Comparison of ENCODE assay signal across 7 mouse cellular contexts in genomic region chr10:17522026-17522541, GRCm38 (mm10).
DNase-seq lines count a peak whose midpoint lies in the region; ATAC-seq and TF ChIP-seq lines count a peak whose summit lies in the region.

No protein-coding gene starts in this region.

- H3K27me3 ChIP-seq in MEL (ENCODE audit: control insufficient read depth in 1 of 2, insufficient read depth in 2 of 2, low read length in 2 of 2) = no peaks in the 10 kb centered on the region
- no peaks in the 10 kb centered on the region for H3K27me3 ChIP-seq in heart, embryonic 16.5 days (ENCODE audit: control insufficient read depth, insufficient read depth, low read length)

- peak overlapping the region; percentile 60 for H3K9ac ChIP-seq in MEL (ENCODE audit: control insufficient read depth, low read depth, low read length, poor library complexity, severe bottlenecking)
- no peak overlapping the region for H3K9ac ChIP-seq in heart, embryonic 16.5 days (ENCODE audit: low read length)

- H3K36me3 ChIP-seq in MEL (ENCODE audit: control insufficient read depth in 1 of 2, insufficient read depth in 2 of 2, low read length in 2 of 2) = peaks cover 0 to 10% of the 10 kb centered on the region in 2 experiments; a peak in 2 of 4 replicates
- H3K36me3 ChIP-seq in heart, embryonic 16.5 days (ENCODE audit: control insufficient read depth, insufficient read depth) = no peaks in the 10 kb centered on the region

- no peaks in the 10 kb centered on the region for H3K79me2 ChIP-seq in MEL (ENCODE audit: control insufficient read depth, insufficient read depth, low read length, poor library complexity)

- no peak for TF ChIP-seq CTCF in MEL (IDR thresholded peaks at IDR 0.05 in 2 of 3, conservative IDR thresholded peaks at IDR 0.05 in 1 of 3; ENCODE audit: control insufficient read depth in 1 of 3, insufficient read depth in 1 of 3, low read depth in 2 of 3, low read length in 3 of 3, poor library complexity in 1 of 3, severe bottlenecking in 1 of 3)

- peaks cover 0 to 3% of the 10 kb centered on the region in 2 experiments; a peak in 1 of 4 replicates for H3K4me1 ChIP-seq in MEL (ENCODE audit: control insufficient read depth in 1 of 2, insufficient read depth in 2 of 2, low read length in 2 of 2)
- H3K4me1 ChIP-seq in heart, embryonic 16.5 days (ENCODE audit: control insufficient read depth, insufficient read depth, low read length) = no peaks in the 10 kb centered on the region

- TF ChIP-seq POLR2A in MEL (IDR thresholded peaks at IDR 0.05; ENCODE audit: control insufficient read depth in 1 of 2, insufficient read depth in 1 of 2, low read depth in 1 of 2, low read length in 2 of 2, poor library complexity in 1 of 2) = no peak

- peak overlapping the region; percentile 62 for H3K27ac ChIP-seq in MEL (ENCODE audit: control insufficient read depth, low read depth, low read length)
- peak overlapping the region; percentile 55; the same call in 1 of the 2 replicates for H3K27ac ChIP-seq in heart, embryonic 16.5 days (ENCODE audit: low read length)

- H3K9me3 ChIP-seq in MEL (replicated peaks; ENCODE audit: insufficient read depth, low read length) = no peaks in the 10 kb centered on the region
- H3K9me3 ChIP-seq in heart, embryonic 16.5 days (replicated peaks; ENCODE audit: control insufficient read depth, low read length) = no peaks in the 10 kb centered on the region

- no peak for ATAC-seq in heart, embryonic 16.5 days (replicated peaks; ENCODE audit: extremely low read depth, insufficient read depth, low FRiP score)

- TF ChIP-seq RAD21 in MEL (IDR thresholded peaks at IDR 0.05; ENCODE audit: low read depth, low read length) = no peak; the same call in 1 of the 2 replicates

- peak overlapping the region; percentile 44 to 51 for H3K4me3 ChIP-seq in MEL (ENCODE audit: control insufficient read depth in 1 of 2, insufficient read depth in 1 of 2, low read depth in 2 of 2, low read length in 2 of 2)
- no peak overlapping the region for H3K4me3 ChIP-seq in heart, embryonic 16.5 days (ENCODE audit: low read length)

- peak; percentile 19 to 61; a peak in 3 of 4 replicates for TF ChIP-seq EP300 in MEL (IDR thresholded peaks at IDR 0.05; ENCODE audit: low read depth in 1 of 2, low read length in 2 of 2)

- DNase-seq in A20 (ENCODE audit: low read depth, low spot score) (peak; percentile 87), MEL (ENCODE audit: low read depth, low spot score) (peak; percentile 82)
- peak; percentile 51 to 62 for DNase-seq in cerebellum, postnatal 36 days
- peak; percentile 5 to 17 for DNase-seq in layer of hippocampus, adult 8-10 months (ENCODE audit: low spot score in 2 of 2)
- DNase-seq in monocyte, adult 2 months (ENCODE audit: low read depth in 1 of 2, low spot score in 2 of 2) = peak; percentile 29 to 44
- no peak for DNase-seq in left cerebral cortex, adult 8-10 months (ENCODE audit: low spot score in 2 of 2)

- WGBS in heart, embryonic 16.5 days = 38% methylated on average over 5 of the region's 5 CpGs

- H3K4me2 ChIP-seq in heart, embryonic 16.5 days (ENCODE audit: low read depth, low read length) = peak overlapping the region; percentile 15; the same call in 1 of the 2 replicates

TF ChIP-seq in MEL, 35 proteins besides CTCF, POLR2A, EP300 and RAD21:
- TF ChIP-seq RCOR1 (IDR thresholded peaks at IDR 0.05; ENCODE audit: low read depth, low read length) (peak; percentile 32; the same call in 1 of the 2 replicates), ELF1 (IDR thresholded peaks at IDR 0.05; ENCODE audit: low read depth, low read length) (no peak), MAX (IDR thresholded peaks at IDR 0.05; ENCODE audit: low read length) (peak; percentile 70), JUND (IDR thresholded peaks at IDR 0.05; ENCODE audit: low read depth, low read length) (no peak), USF2 (IDR thresholded peaks at IDR 0.05; ENCODE audit: borderline replicate concordance in 1 of 2, insufficient read depth in 1 of 2, low read depth in 1 of 2, low read length in 2 of 2) (no peak), CHD1 (IDR thresholded peaks at IDR 0.05; ENCODE audit: low read depth, low read length) (no peak), HCFC1 (IDR thresholded peaks at IDR 0.05; ENCODE audit: low read depth, low read length) (peak; percentile 50; the same call in 1 of the 2 replicates), SIN3A (IDR thresholded peaks at IDR 0.05; ENCODE audit: low read length) (peak; percentile 68; the same call in 1 of the 2 replicates), ZNF384 (IDR thresholded peaks at IDR 0.05; ENCODE audit: low read depth, low read length) (peak; percentile 98), ZKSCAN1 (IDR thresholded peaks at IDR 0.05; ENCODE audit: low read depth, low read length) (peak; percentile 79), MYC (IDR thresholded peaks at IDR 0.05; ENCODE audit: low read depth, low read length) (no peak; the same call in 1 of the 2 replicates), GABPA (IDR thresholded peaks at IDR 0.05; ENCODE audit: low read depth, low read length) (no peak), ETS1 (IDR thresholded peaks at IDR 0.05; ENCODE audit: low read depth, low read length) (peak; percentile 58; the same call in 1 of the 2 replicates), TBP (IDR thresholded peaks at IDR 0.05; ENCODE audit: low read depth, low read length) (0 out of 2 replicates have a peak, but pooled peaks have one; percentile 37), MXI1 (IDR thresholded peaks at IDR 0.05; ENCODE audit: low read depth, low read length) (peak; percentile 72), TAL1 (IDR thresholded peaks at IDR 0.05; ENCODE audit: low read length) (no peak)
TF ChIP-seq in MEL: peak in this region for 9.

Comparison
In these comparisons a context has a peak if more than half of its experiments do, and no peak if none do; other contexts are left out.
1. DNase-seq: peak in A20 (single experiment), MEL (single experiment), cerebellum, postnatal 36 days (2 of 2), layer of hippocampus, adult 8-10 months (2 of 2) and monocyte, adult 2 months (2 of 2); none in left cerebral cortex, adult 8-10 months (0 of 2).